Mouse (Mus musculus): ENCODE data around the gene Ank2. TPM values are rescaled to one million over a fixed set of nuclear protein-coding genes. Genes with fewer than 3 reads are reported as not detected.

Gene Ank2
- total RNA-seq, 2 experiments from 2014 or later: 0.50 TPM; not detected in 1

- ATAC-seq (replicated peaks; ENCODE audit: poor library complexity): no peak
Observed at GRCm38 (mm10) chr3:127250930-127251329, 248.2 kb downstream of the Ank2 start.

GRCm38 (mm10) chr3:127248611-127249010 lies 250.5 kb downstream of the Ank2 start:
- no peak for ATAC-seq (replicated peaks; ENCODE audit: poor library complexity)

GRCm38 (mm10) chr3:127246989-127247708 lies 252.0 kb downstream of the Ank2 start:
- ATAC-seq (replicated peaks; ENCODE audit: poor library complexity): no peak

GRCm38 (mm10) chr3:127243928-127244642 lies 255.1 kb downstream of the Ank2 start:
- no peak for ATAC-seq (replicated peaks; ENCODE audit: poor library complexity)

GRCm38 (mm10) chr3:127242234-127242810 lies 256.8 kb downstream of the Ank2 start:
- no peak for ATAC-seq (replicated peaks; ENCODE audit: poor library complexity)

GRCm38 (mm10) chr3:127235271-127235670 lies 263.9 kb downstream of the Ank2 start:
- ATAC-seq (replicated peaks; ENCODE audit: poor library complexity): no peak

GRCm38 (mm10) chr3:127225799-127226730 lies 273.1 kb downstream of the Ank2 start:
- 0 out of 2 replicates have a peak, but pooled peaks have one; percentile 26 for ATAC-seq (replicated peaks; ENCODE audit: poor library complexity)

GRCm38 (mm10) chr3:127225167-127225798 lies 273.9 kb downstream of the Ank2 start:
- ATAC-seq (replicated peaks; ENCODE audit: poor library complexity): no peak

GRCm38 (mm10) chr3:127224315-127225166 lies 274.6 kb downstream of the Ank2 start:
- ATAC-seq (replicated peaks; ENCODE audit: poor library complexity): no peak

GRCm38 (mm10) chr3:127222086-127222485 lies 277.1 kb downstream of the Ank2 start:
- no peak for ATAC-seq (replicated peaks; ENCODE audit: poor library complexity)

GRCm38 (mm10) chr3:127220859-127221258 lies 278.3 kb downstream of the Ank2 start:
- no peak for ATAC-seq (replicated peaks; ENCODE audit: poor library complexity)

GRCm38 (mm10) chr3:127213534-127213933 lies 285.6 kb downstream of the Ank2 start:
- ATAC-seq (replicated peaks; ENCODE audit: poor library complexity): no peak

GRCm38 (mm10) chr3:127211119-127211518 lies 288.0 kb downstream of the Ank2 start:
- no peak for ATAC-seq (replicated peaks; ENCODE audit: poor library complexity)

GRCm38 (mm10) chr3:127210552-127210951 lies 288.6 kb downstream of the Ank2 start:
- ATAC-seq (replicated peaks; ENCODE audit: poor library complexity): no peak

- no peak for ATAC-seq (replicated peaks; ENCODE audit: poor library complexity)
Observed at GRCm38 (mm10) chr3:127208871-127209270, 290.3 kb downstream of the Ank2 start.

GRCm38 (mm10) chr3:127205883-127206434 lies 293.2 kb downstream of the Ank2 start:
- ATAC-seq (replicated peaks; ENCODE audit: poor library complexity): no peak

GRCm38 (mm10) chr3:127202484-127203115 lies 296.6 kb downstream of the Ank2 start:
- ATAC-seq (replicated peaks; ENCODE audit: poor library complexity): no peak

GRCm38 (mm10) chr3:127200789-127201188 lies 298.4 kb downstream of the Ank2 start:
- no peak for ATAC-seq (replicated peaks; ENCODE audit: poor library complexity)

Data from megakaryocyte progenitor cell, adult 5-6 weeks (primary cell).